Mouse (Mus musculus) CH12.LX (cell line): ENCODE measurements around the gene Fam219a. TPM values are rescaled to one million over a fixed set of nuclear protein-coding genes. Genes with fewer than 3 reads are reported as not detected.

Source experiments
- DNase-seq: peaks from one replicate; pipeline ENCODE4 v3.0.0-alpha.2; 2013; ENCODE audit errors: extremely low read depth
- H3K27ac ChIP-seq: 2 replicates; pipeline ENCODE4 v1.5.1; 2012; ENCODE audit warnings: low read depth, mild to moderate bottlenecking, control low read depth, moderate library complexity; ENCODE audit not compliant: insufficient read depth
- H3K27me3 ChIP-seq: replicated peaks from 2 replicates; pipeline ENCODE3; 2012; ENCODE audit warnings: inconsistent platforms
- H3K36me3 ChIP-seq, 2 experiments: replicated peaks in 1 of 2; 2 replicates each; pipeline versions ENCODE3 to v1.6.1; 2012; ENCODE audit warnings: inconsistent platforms in 1 of 2, low read length in 1 of 2, mild to moderate bottlenecking in 1 of 2, mixed read lengths in 1 of 2, moderate library complexity in 1 of 2; ENCODE audit not compliant: control insufficient read depth in 1 of 2, insufficient read depth in 1 of 2
- H3K4me1 ChIP-seq, 2 experiments: 2 replicates each; pipeline ENCODE4 v1.6.1; 2012; ENCODE audit warnings: inconsistent platforms in 1 of 2, moderate library complexity in 1 of 2; ENCODE audit not compliant: insufficient read depth in 2 of 2, control insufficient read depth in 1 of 2
- H3K4me2 ChIP-seq: 2 replicates; pipeline ENCODE4 v1.6.1; 2012; ENCODE audit warnings: low read depth, mild to moderate bottlenecking, control low read depth; ENCODE audit not compliant: poor library complexity, insufficient read depth, severe bottlenecking
- H3K4me3 ChIP-seq, 3 experiments: fragments of 150-350 bp in 1 of 3; sonication (generic) in 1 of 3; replicated peaks in 1 of 3; 2 replicates each; pipeline versions ENCODE3 to v1.5.1; 2011 to 2012; ENCODE audit warnings: low read depth in 2 of 3, low read length in 2 of 3, mild to moderate bottlenecking in 2 of 3, moderate library complexity in 2 of 3, control low read depth in 1 of 3, improper control_type of control experiment in 1 of 3, inconsistent platforms in 1 of 3, mixed read lengths in 1 of 3; ENCODE audit not compliant: poor library complexity in 1 of 3
- H3K79me2 ChIP-seq: replicated peaks from 2 replicates; pipeline ENCODE4 v1.6.1; 2012; ENCODE audit warnings: mild to moderate bottlenecking, moderate library complexity; ENCODE audit not compliant: control insufficient read depth, poor library complexity, insufficient read depth, severe bottlenecking; ENCODE audit errors: extremely low read depth
- H3K9ac ChIP-seq: 2 replicates; pipeline ENCODE4 v1.6.1; 2012; ENCODE audit warnings: low read depth, mild to moderate bottlenecking, control low read depth, moderate library complexity; ENCODE audit not compliant: insufficient read depth
- H3K9me3 ChIP-seq: replicated peaks from 2 replicates; pipeline ENCODE3; 2012; ENCODE audit warnings: low read length, inconsistent platforms, mixed read lengths
- BHLHE40 ChIP-seq: IDR thresholded peaks from 2 replicates; pipeline ENCODE4 v1.6.1; 2011; ENCODE audit warnings: mild to moderate bottlenecking, low read depth, low read length, improper control_type of control experiment
- CHD1 ChIP-seq: IDR thresholded peaks from 2 replicates; pipeline ENCODE4 v1.6.1; 2012; ENCODE audit warnings: low read depth, low read length, improper control_type of control experiment, inconsistent platforms
- CHD2 ChIP-seq: IDR thresholded peaks from 2 replicates; pipeline ENCODE4 v1.6.1; 2011; ENCODE audit warnings: low read length, improper control_type of control experiment
- CTCF ChIP-seq, 2 experiments: IDR thresholded peaks in 1 of 2; conservative IDR thresholded peaks in 1 of 2; 2 replicates each; pipeline ENCODE4 v1.5.1; 2011 to 2012; ENCODE audit warnings: low read depth in 2 of 2, low read length in 2 of 2, improper control_type of control experiment in 1 of 2, inconsistent platforms in 1 of 2, mild to moderate bottlenecking in 1 of 2, moderate library complexity in 1 of 2
- E2F4 ChIP-seq: IDR thresholded peaks from 2 replicates; pipeline ENCODE4 v1.6.1; 2011; ENCODE audit warnings: low read depth, low read length, improper control_type of control experiment; ENCODE audit not compliant: insufficient replicate concordance
- ELF1 ChIP-seq: IDR thresholded peaks from 2 replicates; pipeline ENCODE4 v1.6.1; 2014; ENCODE audit warnings: low read depth, mild to moderate bottlenecking, inconsistent platforms, low read length, improper control_type of control experiment
- EP300 ChIP-seq: IDR thresholded peaks from 2 replicates; pipeline ENCODE4 v1.6.1; 2011; ENCODE audit warnings: low read length, improper control_type of control experiment
- ETS1 ChIP-seq: conservative IDR thresholded peaks from 2 replicates; pipeline ENCODE4 v1.6.1; 2012; ENCODE audit warnings: low read depth, mild to moderate bottlenecking, inconsistent platforms, low read length, improper control_type of control experiment, moderate library complexity
- GABPA ChIP-seq: IDR thresholded peaks from 2 replicates; pipeline ENCODE4 v1.6.1; 2012; ENCODE audit warnings: low read depth, low read length, improper control_type of control experiment, inconsistent platforms; ENCODE audit not compliant: insufficient replicate concordance
- HCFC1 ChIP-seq: IDR thresholded peaks from 2 replicates; pipeline ENCODE4 v1.6.1; 2012; ENCODE audit warnings: low read depth, mild to moderate bottlenecking, inconsistent platforms, low read length, improper control_type of control experiment
- IRF4 ChIP-seq: IDR thresholded peaks from 2 replicates; pipeline ENCODE4 v1.6.1; 2014; ENCODE audit warnings: low read depth, mild to moderate bottlenecking, inconsistent platforms, low read length, improper control_type of control experiment
- JUN ChIP-seq: IDR thresholded peaks from 2 replicates; pipeline ENCODE4 v1.6.1; 2011; ENCODE audit warnings: low read depth, mild to moderate bottlenecking, low read length, improper control_type of control experiment, moderate library complexity; ENCODE audit not compliant: insufficient read depth
- JUND ChIP-seq: conservative IDR thresholded peaks from 2 replicates; pipeline ENCODE4 v1.6.1; 2011; ENCODE audit warnings: low read depth, low read length, improper control_type of control experiment
- KAT2A ChIP-seq: IDR thresholded peaks from 2 replicates; pipeline ENCODE4 v1.6.1; 2012; ENCODE audit warnings: low read length, improper control_type of control experiment, inconsistent platforms; ENCODE audit not compliant: insufficient replicate concordance
- MAFK ChIP-seq: IDR thresholded peaks from 2 replicates; pipeline ENCODE4 v1.6.1; 2011; ENCODE audit warnings: low read length, improper control_type of control experiment; ENCODE audit not compliant: insufficient replicate concordance
- MAX ChIP-seq: IDR thresholded peaks from 2 replicates; pipeline ENCODE4 v1.6.1; 2011; ENCODE audit warnings: low read length, improper control_type of control experiment
- MAZ ChIP-seq: IDR thresholded peaks from 2 replicates; pipeline ENCODE4 v1.6.1; 2012; ENCODE audit warnings: low read depth, mild to moderate bottlenecking, inconsistent platforms, low read length, improper control_type of control experiment, moderate library complexity
- MEF2A ChIP-seq: IDR thresholded peaks from 2 replicates; pipeline ENCODE4 v1.6.1; 2014; ENCODE audit warnings: low read depth, mild to moderate bottlenecking, inconsistent platforms, low read length, improper control_type of control experiment, borderline replicate concordance
- MXI1 ChIP-seq: IDR thresholded peaks from 2 replicates; pipeline ENCODE4 v1.6.1; 2011; ENCODE audit warnings: mild to moderate bottlenecking, low read depth, low read length, improper control_type of control experiment
- MYC ChIP-seq: IDR thresholded peaks from 2 replicates; pipeline ENCODE4 v1.6.1; 2011; ENCODE audit warnings: low read depth, mild to moderate bottlenecking, improper control_type of control experiment, low read length
- NELFE ChIP-seq: IDR thresholded peaks from 2 replicates; pipeline ENCODE4 v1.6.1; 2011; ENCODE audit warnings: low read depth, low read length, improper control_type of control experiment
- NRF1 ChIP-seq: IDR thresholded peaks from 2 replicates; pipeline ENCODE4 v1.6.1; 2014; ENCODE audit warnings: low read depth, mild to moderate bottlenecking, inconsistent platforms, low read length, improper control_type of control experiment, moderate library complexity
- PAX5 ChIP-seq: IDR thresholded peaks from 2 replicates; pipeline ENCODE4 v1.6.1; 2012; ENCODE audit warnings: low read length, inconsistent platforms, mixed read lengths
- POLR2A ChIP-seq: IDR thresholded peaks from 2 replicates; pipeline ENCODE4 v1.6.1; 2011; ENCODE audit warnings: low read depth, mild to moderate bottlenecking, improper control_type of control experiment, low read length
- POLR2AphosphoS2 ChIP-seq: IDR thresholded peaks from 2 replicates; pipeline ENCODE4 v1.6.1; 2011; ENCODE audit warnings: low read depth, low read length, improper control_type of control experiment
- RAD21 ChIP-seq: IDR thresholded peaks from 2 replicates; pipeline ENCODE4 v1.6.1; 2011; ENCODE audit warnings: low read depth, mild to moderate bottlenecking, low read length, improper control_type of control experiment, moderate library complexity
- RCOR1 ChIP-seq: conservative IDR thresholded peaks from 2 replicates; pipeline ENCODE4 v1.6.1; 2012; ENCODE audit warnings: low read depth, mild to moderate bottlenecking, inconsistent platforms, low read length, improper control_type of control experiment
- SIN3A ChIP-seq: IDR thresholded peaks from 2 replicates; pipeline ENCODE4 v1.6.1; 2012; ENCODE audit warnings: low read length, improper control_type of control experiment, inconsistent platforms
- SMC3 ChIP-seq: IDR thresholded peaks from 2 replicates; pipeline ENCODE4 v1.6.1; 2011; ENCODE audit warnings: low read depth, low read length, improper control_type of control experiment
- TBP ChIP-seq: conservative IDR thresholded peaks from 2 replicates; pipeline ENCODE4 v1.6.1; 2011; ENCODE audit warnings: low read depth, low read length, improper control_type of control experiment
- TCF12 ChIP-seq: IDR thresholded peaks from 2 replicates; pipeline ENCODE4 v1.6.1; 2014; ENCODE audit warnings: low read depth, mild to moderate bottlenecking, inconsistent platforms, low read length, improper control_type of control experiment
- UBTF ChIP-seq: IDR thresholded peaks from 2 replicates; pipeline ENCODE4 v1.6.1; 2012; ENCODE audit warnings: low read depth, mild to moderate bottlenecking, inconsistent platforms, low read length, improper control_type of control experiment, moderate library complexity
- USF1 ChIP-seq: IDR thresholded peaks from 2 replicates; pipeline ENCODE4 v1.6.1; 2014; ENCODE audit warnings: low read depth, mild to moderate bottlenecking, inconsistent platforms, low read length, improper control_type of control experiment
- USF2 ChIP-seq: conservative IDR thresholded peaks from 2 replicates; pipeline ENCODE4 v1.6.1; 2011; ENCODE audit warnings: low read depth, low read length, improper control_type of control experiment
- ZC3H11A ChIP-seq: IDR thresholded peaks from 2 replicates; pipeline ENCODE4 v1.6.1; 2012; ENCODE audit warnings: low read depth, mild to moderate bottlenecking, inconsistent platforms, low read length, improper control_type of control experiment
- ZKSCAN1 ChIP-seq: IDR thresholded peaks from 2 replicates; pipeline ENCODE4 v1.6.1; 2012; ENCODE audit warnings: low read depth, inconsistent platforms, low read length, improper control_type of control experiment, borderline replicate concordance
- ZMIZ1 ChIP-seq: IDR thresholded peaks from 2 replicates; pipeline ENCODE4 v1.6.1; 2012; ENCODE audit warnings: low read depth, mild to moderate bottlenecking, inconsistent platforms, low read length, improper control_type of control experiment
- ZNF384 ChIP-seq: IDR thresholded peaks from 2 replicates; pipeline ENCODE4 v1.6.1; 2012; ENCODE audit warnings: low read depth, low read length, improper control_type of control experiment, inconsistent platforms
- dilution Hi-C: fragments of 300-500 bp; cut with MboI; formaldehyde crosslinking; loops from 2 replicates; pipeline ENCODE4 v1.14.3; 2020; ENCODE audit warnings: low sequenced_read_pairs; ENCODE audit not compliant: extremely low pct_unique_long_range_greater_than_20kb, extremely low pct_ligation_motif_present
- in situ Hi-C: fragments of 300-500 bp; cut with MboI; formaldehyde crosslinking; loops from 3 replicates; pipeline ENCODE4 v1.14.3; 2019; ENCODE audit warnings: low sequenced_read_pairs, low pct_ligation_motif_present, low pct_unique_long_range_greater_than_20kb, mixed read lengths
- polyA plus RNA-seq: library from polyadenylated mRNA; unstranded; fragments of >175 nt; gene quantifications from 2 replicates; pipeline ENCODE4 v1.2.1, GENCODE M21; 2012; ENCODE audit warnings: low read depth; ENCODE audit not compliant: insufficient read length
- total RNA-seq, 2 experiments: library from RNA; depleted of rRNA; stranded (reverse); fragments of 300-350 nt in 1 of 2; fragments of >200 nt in 1 of 2; gene quantifications; 2 replicates each; pipeline ENCODE4 v1.2.3; 2012 to 2014

The Fam219a gene
- 1.2 and 1.6 TPM in 2 replicates for total RNA-seq (2012; rRNA removed)
- total RNA-seq (2014; rRNA removed), result 0.11 and 0.20 TPM in 2 replicates
- polyA plus RNA-seq, result 1.5 and 1.8 TPM in 2 replicates

- no peaks in the 10 kb centered on the region for H3K9me3 ChIP-seq
- peaks cover 12 to 26% of the 10 kb centered on the region in 2 experiments for H3K4me1 ChIP-seq
- H3K36me3 ChIP-seq, result no peaks in the 10 kb centered on the region
- peak; percentile 98 for DNase-seq
- H3K4me3 ChIP-seq, result peak within 1 kb of the TSS; percentile 44 to 72 (median 66)
- H3K27ac ChIP-seq, result no peak within 1 kb of the TSS
- peak within 1 kb of the TSS; percentile 53 for H3K9ac ChIP-seq
- H3K4me2 ChIP-seq, result peak within 1 kb of the TSS; percentile 87
- dilution Hi-C loops, result no loop called here
- no peaks in the 10 kb centered on the region for H3K79me2 ChIP-seq
- peaks cover 61% of the 10 kb centered on the region for H3K27me3 ChIP-seq
- TF ChIP-seq EP300 (no peak), KAT2A (no peak), RAD21 (no peak), PAX5 (no peak), MAX (no peak), TCF12 (peak; percentile 66; the same call in 1 of the 2 replicates), RCOR1 (no peak), ZMIZ1 (peak; percentile 58; the same call in 1 of the 2 replicates), CTCF (conservative IDR thresholded peaks at IDR 0.05 in 1 of 2, IDR thresholded peaks at IDR 0.05 in 1 of 2; ENCODE audit: low read depth in 2 of 2, low read length in 2 of 2) (peak in 1 of 2 experiments; percentile 54; a peak in 2 of 4 replicates), MXI1 (peak; percentile 76), MAFK (no peak), USF2 (no peak), TBP (0 out of 2 replicates have a peak, but pooled peaks have one; percentile 38), GABPA (no peak), UBTF (peak; percentile 79; the same call in 1 of the 2 replicates), MAZ (peak; percentile 56; the same call in 1 of the 2 replicates), HCFC1 (peak; percentile 45; the same call in 1 of the 2 replicates), NELFE (peak; percentile 53), ETS1 (no peak), ELF1 (peak; percentile 100), USF1 (no peak), JUND (no peak), POLR2AphosphoS2 (no peak), ZC3H11A (no peak), JUN (no peak), SIN3A (peak; percentile 82), CHD2 (no peak), ZKSCAN1 (no peak), BHLHE40 (no peak), SMC3 (no peak), CHD1 (no peak), IRF4 (no peak), POLR2A (peak; percentile 69), NRF1 (peak; percentile 99), E2F4 (0 out of 2 replicates have a peak, but pooled peaks have one; percentile 21), MYC (no peak), ZNF384 (no peak), MEF2A (peak; percentile 16; the same call in 1 of the 2 replicates)
- in situ Hi-C loops, result no loop called here
These were observed at the start of gene Fam219a, which contains the start of gene Dnaic1 for GRCm38 (mm10) chr4:41569411-41569885. Gene Fam219a (minus strand): TSS chr4:41569538. Gene Dnaic1 (plus strand): TSS chr4:41569775.
